Mouse (Mus musculus) frontal cortex, postnatal 25 days (tissue): Measurements from ENCODE around the gene Capn8.

Experiments
- DNase-seq, 2 experiments: peaks; one replicate each; pipeline ENCODE4 v3.0.0; 2022; ENCODE audit warnings: low spot score in 2 of 2

Capn8 gene

GRCm38 (mm10) chr1:182678151-182678550 lies 113.3 kb downstream of the Capn8 start:
- DNase-seq, result no peak

GRCm38 (mm10) chr1:182679169-182679568 lies 114.4 kb downstream of the Capn8 start:
- no peak for DNase-seq

GRCm38 (mm10) chr1:182679582-182679981 lies 114.8 kb downstream of the Capn8 start:
- DNase-seq, result no peak
